Mouse (Mus musculus) small intestine, adult 2 months (tissue): ENCODE data around the gene Mcu.

Source experiments
- CTCF ChIP-seq: fragments of 200-500 bp; IDR thresholded peaks from 2 replicates; pipeline ENCODE4 v1.5.1; 2012; ENCODE audit warnings: low read depth, mild to moderate bottlenecking, control low read depth, inconsistent platforms, low read length, moderate library complexity, mixed read lengths; ENCODE audit not compliant: insufficient replicate concordance, insufficient read length; ENCODE audit errors: extremely low read depth
- POLR2A ChIP-seq: fragments of 200-500 bp; IDR thresholded peaks from 2 replicates; pipeline ENCODE4 v1.6.1; 2012; ENCODE audit warnings: low read depth, mild to moderate bottlenecking, control low read depth, inconsistent platforms, low read length, moderate library complexity

GRCm38 (mm10) chr10:59664765-59665164 lies 48.3 kb upstream of the Mcu start:
- TF ChIP-seq POLR2A (no peak), CTCF (no peak)
